Mouse (Mus musculus): ENCODE results near the gene Olfr599. TPM values are rescaled to one million over a fixed set of nuclear protein-coding genes. Genes with fewer than 3 reads are reported as not detected.
"Not testable (repeated sequence)": the region's sequence is repeated elsewhere in the genome, so short reads cannot be mapped to it uniquely, and the experiment has no call there.

The Olfr599 gene
- total RNA-seq (2015; ENCODE audit: low replicate concordance) (not detected in 2 replicates), total RNA-seq (2017; ENCODE audit: low replicate concordance) (not detected in 2 replicates)

GRCm38 (mm10) chr7:103335617-103336016, at the start of gene Olfr599:
Olfr599 (plus strand) TSS chr7:103335917.
- no peak for ATAC-seq (replicated peaks; ENCODE audit: low FRiP score, poor library complexity, severe bottlenecking)

DNA sequence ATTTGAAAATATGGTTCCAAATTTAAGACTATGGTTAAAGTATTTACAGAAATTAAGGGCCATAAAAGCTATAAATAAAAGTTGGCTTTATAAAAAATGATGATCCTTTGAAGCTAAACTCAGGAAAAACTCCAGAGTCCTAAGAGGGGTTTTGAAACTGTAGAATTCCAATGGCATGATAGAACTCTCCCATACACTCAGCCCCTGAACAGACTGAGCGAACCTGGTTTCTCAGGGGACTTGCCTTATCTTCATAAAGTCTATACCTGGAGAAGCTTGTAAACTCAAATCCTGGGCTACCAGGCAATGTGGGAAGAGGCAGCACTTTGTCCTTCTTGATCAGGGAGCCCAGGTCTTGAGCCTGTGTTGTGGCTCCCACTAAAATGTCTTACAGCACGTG, 30.4 kb upstream of the Olfr599 start, which contains the start of gene Olfr596:
Gene Olfr596 (plus strand): TSS at position 301 of the 400 bp plus-strand sequence.
- ATAC-seq (replicated peaks; ENCODE audit: low FRiP score, poor library complexity, severe bottlenecking), result not testable (repeated sequence)

- not testable (repeated sequence) for ATAC-seq (replicated peaks; ENCODE audit: low FRiP score, poor library complexity, severe bottlenecking)
These were observed 19.7 kb upstream of the Olfr599 start, which contains the start of gene Olfr597 for GRCm38 (mm10) chr7:103316015-103316414. Olfr597 (plus strand) TSS chr7:103316315.

DNA sequence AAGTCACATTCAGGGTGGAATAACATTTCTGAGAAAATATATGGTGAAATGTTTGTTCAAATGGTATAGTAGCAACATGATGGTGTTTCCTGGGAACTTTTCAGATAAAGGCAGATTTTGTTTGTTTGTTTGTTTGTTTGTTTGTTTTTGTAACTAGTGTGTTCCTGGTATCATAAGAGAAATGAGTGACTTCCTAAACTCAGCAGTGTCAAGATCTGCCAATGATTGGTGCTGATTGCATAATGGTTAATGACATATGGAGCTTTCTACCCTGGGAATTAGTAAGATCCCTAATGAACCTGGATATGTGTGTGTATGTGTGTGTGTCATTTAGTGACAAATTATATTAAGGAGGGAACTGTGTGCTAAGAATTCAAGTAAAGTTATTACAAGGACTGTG, 12.4 kb upstream of the Olfr599 start, which contains the start of gene Olfr598:
Gene Olfr598 (plus strand): TSS at position 301 of the 400 bp plus-strand sequence.
- no peak for ATAC-seq (replicated peaks; ENCODE audit: low FRiP score, poor library complexity, severe bottlenecking)

GRCm38 (mm10) chr7:103349569-103349968, 13.9 kb downstream of the Olfr599 start, which contains the start of gene Olfr600:
Olfr600 (minus strand) TSS chr7:103349669.
- no peak for ATAC-seq (replicated peaks; ENCODE audit: low FRiP score, poor library complexity, severe bottlenecking)

DNA sequence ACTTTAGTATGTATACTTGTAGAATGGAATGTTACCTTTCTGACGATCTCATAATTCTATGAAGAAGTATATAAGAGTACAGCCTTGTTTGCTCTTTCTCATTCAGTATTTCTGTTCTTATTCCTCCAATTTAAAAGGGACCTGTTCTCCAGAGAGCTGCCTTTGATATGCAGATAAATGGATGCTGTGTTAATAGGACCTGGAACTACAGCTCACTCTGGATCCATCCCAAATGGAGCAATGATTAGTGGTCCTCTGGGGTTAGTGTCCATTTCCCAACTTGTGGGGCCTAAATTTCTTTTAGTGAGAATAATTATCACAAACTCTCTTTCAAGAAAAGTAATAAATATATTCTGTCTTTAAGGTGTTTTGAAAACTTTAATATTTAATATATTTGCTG, 26.8 kb downstream of the Olfr599 start, which contains the start of gene Olfr601:
Gene Olfr601 (minus strand): TSS at position 101 of the 400 bp plus-strand sequence.
- ATAC-seq (replicated peaks; ENCODE audit: low FRiP score, poor library complexity, severe bottlenecking), result no peak

GRCm38 (mm10) chr7:103386077-103386476, 50.4 kb downstream of the Olfr599 start, which contains the start of gene Olfr603:
Olfr603 (minus strand) TSS chr7:103386177.
- no peak for ATAC-seq (replicated peaks; ENCODE audit: low FRiP score, poor library complexity, severe bottlenecking)

Other genes with a start within 250 kb of the Olfr599 start
- gene Olfr585, start 238.2 kb upstream of the Olfr599 start, total RNA-seq (2015; ENCODE audit: low replicate concordance), result not detected in 2 replicates
- gene Olfr585, start 238.2 kb upstream of the Olfr599 start, total RNA-seq (2017; ENCODE audit: low replicate concordance), result not detected in 2 replicates
- not detected in 2 replicates for gene Olfr586, start 210.3 kb upstream of the Olfr599 start, total RNA-seq (2015; ENCODE audit: low replicate concordance)
- gene Olfr586, start 210.3 kb upstream of the Olfr599 start, total RNA-seq (2017; ENCODE audit: low replicate concordance), result not detected in 2 replicates
- gene Olfr588-ps1, start 195.0 kb upstream of the Olfr599 start, total RNA-seq (2015; ENCODE audit: low replicate concordance), result not detected in 2 replicates
- gene Olfr588-ps1, start 195.0 kb upstream of the Olfr599 start, total RNA-seq (2017; ENCODE audit: low replicate concordance), result 0.39 TPM in 1 of 2 replicates, not detected in the other
- gene Olfr589, start 179.6 kb upstream of the Olfr599 start, total RNA-seq (2015; ENCODE audit: low replicate concordance), result not detected in 2 replicates
- gene Olfr589, start 179.6 kb upstream of the Olfr599 start, total RNA-seq (2017; ENCODE audit: low replicate concordance), result not detected in 2 replicates
- not detected in 2 replicates for gene Olfr591, start 157.6 kb upstream of the Olfr599 start, total RNA-seq (2015; ENCODE audit: low replicate concordance)
- not detected in 2 replicates for gene Olfr591, start 157.6 kb upstream of the Olfr599 start, total RNA-seq (2017; ENCODE audit: low replicate concordance)
- gene Olfr592, start 151.1 kb upstream of the Olfr599 start, total RNA-seq (2015; ENCODE audit: low replicate concordance), result not detected in 2 replicates
- not detected in 2 replicates for gene Olfr592, start 151.1 kb upstream of the Olfr599 start, total RNA-seq (2017; ENCODE audit: low replicate concordance)
- not detected in 2 replicates for gene Olfr593, start 124.1 kb upstream of the Olfr599 start, total RNA-seq (2015; ENCODE audit: low replicate concordance)
- not detected in 2 replicates for gene Olfr593, start 124.1 kb upstream of the Olfr599 start, total RNA-seq (2017; ENCODE audit: low replicate concordance)
- gene Olfr594, start 118.9 kb upstream of the Olfr599 start, total RNA-seq (2015; ENCODE audit: low replicate concordance), result not detected in 2 replicates
- not detected in 2 replicates for gene Olfr594, start 118.9 kb upstream of the Olfr599 start, total RNA-seq (2017; ENCODE audit: low replicate concordance)
- not detected in 2 replicates for gene Usp17ld, start 83.4 kb upstream of the Olfr599 start, total RNA-seq (2015; ENCODE audit: low replicate concordance)
- gene Usp17ld, start 83.4 kb upstream of the Olfr599 start, total RNA-seq (2017; ENCODE audit: low replicate concordance), result 0.90 TPM in 1 of 2 replicates, not detected in the other
- gene Olfr596, start 30.3 kb upstream of the Olfr599 start, total RNA-seq (2015; ENCODE audit: low replicate concordance), result not detected in 2 replicates
- gene Olfr596, start 30.3 kb upstream of the Olfr599 start, total RNA-seq (2017; ENCODE audit: low replicate concordance), result not detected in 2 replicates
- gene Olfr597, start 19.6 kb upstream of the Olfr599 start, total RNA-seq (2015; ENCODE audit: low replicate concordance), result not detected in 2 replicates
- gene Olfr597, start 19.6 kb upstream of the Olfr599 start, total RNA-seq (2017; ENCODE audit: low replicate concordance), result not detected in 2 replicates
- not detected in 2 replicates for gene Olfr598, start 12.3 kb upstream of the Olfr599 start, total RNA-seq (2015; ENCODE audit: low replicate concordance)
- gene Olfr598, start 12.3 kb upstream of the Olfr599 start, total RNA-seq (2017; ENCODE audit: low replicate concordance), result 1.0 TPM in 1 of 2 replicates, not detected in the other
- not detected in 2 replicates for gene Olfr600, start 13.8 kb downstream of the Olfr599 start, total RNA-seq (2015; ENCODE audit: low replicate concordance)
- gene Olfr600, start 13.8 kb downstream of the Olfr599 start, total RNA-seq (2017; ENCODE audit: low replicate concordance), result not detected in 2 replicates
- gene Olfr601, start 26.7 kb downstream of the Olfr599 start, total RNA-seq (2015; ENCODE audit: low replicate concordance), result not detected in 2 replicates
- not detected in 2 replicates for gene Olfr601, start 26.7 kb downstream of the Olfr599 start, total RNA-seq (2017; ENCODE audit: low replicate concordance)
- gene Olfr603, start 50.3 kb downstream of the Olfr599 start, total RNA-seq (2015; ENCODE audit: low replicate concordance), result not detected in 2 replicates
- not detected in 2 replicates for gene Olfr603, start 50.3 kb downstream of the Olfr599 start, total RNA-seq (2017; ENCODE audit: low replicate concordance)
- not detected in 2 replicates for gene Usp17lc, start 79.2 kb downstream of the Olfr599 start, total RNA-seq (2015; ENCODE audit: low replicate concordance)
- gene Usp17lc, start 79.2 kb downstream of the Olfr599 start, total RNA-seq (2017; ENCODE audit: low replicate concordance), result not detected in 2 replicates
- not detected in 2 replicates for gene Olfr605, start 109.5 kb downstream of the Olfr599 start, total RNA-seq (2015; ENCODE audit: low replicate concordance)
- gene Olfr605, start 109.5 kb downstream of the Olfr599 start, total RNA-seq (2017; ENCODE audit: low replicate concordance), result not detected in 2 replicates
- gene Olfr606, start 113.1 kb downstream of the Olfr599 start, total RNA-seq (2015; ENCODE audit: low replicate concordance), result not detected in 2 replicates
- not detected in 2 replicates for gene Olfr606, start 113.1 kb downstream of the Olfr599 start, total RNA-seq (2017; ENCODE audit: low replicate concordance)
- gene Olfr607, start 128.2 kb downstream of the Olfr599 start, total RNA-seq (2015; ENCODE audit: low replicate concordance), result not detected in 2 replicates
- not detected in 2 replicates for gene Olfr607, start 128.2 kb downstream of the Olfr599 start, total RNA-seq (2017; ENCODE audit: low replicate concordance)
- not detected in 2 replicates for gene Olfr608, start 134.0 kb downstream of the Olfr599 start, total RNA-seq (2015; ENCODE audit: low replicate concordance)
- gene Olfr608, start 134.0 kb downstream of the Olfr599 start, total RNA-seq (2017; ENCODE audit: low replicate concordance), result not detected in 2 replicates
- gene Olfr609, start 162.1 kb downstream of the Olfr599 start, total RNA-seq (2015; ENCODE audit: low replicate concordance), result not detected in 2 replicates
- not detected in 2 replicates for gene Olfr609, start 162.1 kb downstream of the Olfr599 start, total RNA-seq (2017; ENCODE audit: low replicate concordance)
- gene Olfr610, start 176.2 kb downstream of the Olfr599 start, total RNA-seq (2015; ENCODE audit: low replicate concordance), result not detected in 2 replicates
- gene Olfr610, start 176.2 kb downstream of the Olfr599 start, total RNA-seq (2017; ENCODE audit: low replicate concordance), result not detected in 2 replicates
- gene Olfr611, start 184.9 kb downstream of the Olfr599 start, total RNA-seq (2015; ENCODE audit: low replicate concordance), result not detected in 2 replicates
- gene Olfr611, start 184.9 kb downstream of the Olfr599 start, total RNA-seq (2017; ENCODE audit: low replicate concordance), result not detected in 2 replicates
- gene Olfr612, start 206.8 kb downstream of the Olfr599 start, total RNA-seq (2015; ENCODE audit: low replicate concordance), result not detected in 2 replicates
- not detected in 2 replicates for gene Olfr612, start 206.8 kb downstream of the Olfr599 start, total RNA-seq (2017; ENCODE audit: low replicate concordance)
- not detected in 2 replicates for gene Olfr613, start 212.2 kb downstream of the Olfr599 start, total RNA-seq (2015; ENCODE audit: low replicate concordance)
- gene Olfr613, start 212.2 kb downstream of the Olfr599 start, total RNA-seq (2017; ENCODE audit: low replicate concordance), result not detected in 2 replicates
- not detected in 2 replicates for gene Olfr615, start 220.2 kb downstream of the Olfr599 start, total RNA-seq (2015; ENCODE audit: low replicate concordance)
- not detected in 2 replicates for gene Olfr615, start 220.2 kb downstream of the Olfr599 start, total RNA-seq (2017; ENCODE audit: low replicate concordance)
- not detected in 2 replicates for gene Olfr616, start 233.2 kb downstream of the Olfr599 start, total RNA-seq (2015; ENCODE audit: low replicate concordance)
- not detected in 2 replicates for gene Olfr616, start 233.2 kb downstream of the Olfr599 start, total RNA-seq (2017; ENCODE audit: low replicate concordance)
- gene Olfr617, start 237.1 kb downstream of the Olfr599 start, total RNA-seq (2015; ENCODE audit: low replicate concordance), result not detected in 2 replicates
- not detected in 2 replicates for gene Olfr617, start 237.1 kb downstream of the Olfr599 start, total RNA-seq (2017; ENCODE audit: low replicate concordance)